Mouse (Mus musculus) lung, adult 2 months (tissue): ENCODE results near the gene Ubqln4.

Experiments used
- CTCF ChIP-seq: fragments of 200-500 bp; IDR thresholded peaks from 2 replicates; pipeline ENCODE4 v1.5.1; 2011; ENCODE audit warnings: mild to moderate bottlenecking, low read length, control low read depth; ENCODE audit not compliant: insufficient read depth
- POLR2A ChIP-seq: fragments of 200-500 bp; IDR thresholded peaks from 2 replicates; pipeline ENCODE4 v1.6.1; 2011; ENCODE audit warnings: low read depth, mild to moderate bottlenecking, control low read depth, low read length, borderline replicate concordance; ENCODE audit errors: extremely low read depth

GRCm38 (mm10) chr3:88532689-88533511, 20.7 kb upstream of the Ubqln4 start:
- no peak for TF ChIP-seq CTCF
- no peak for TF ChIP-seq POLR2A
